Mouse (Mus musculus) heart, embryonic 16.5 days (tissue): ENCODE results near the gene Nfu1. TPM values are rescaled to one million over a fixed set of nuclear protein-coding genes. Genes with fewer than 3 reads are reported as not detected.

ENCODE experiments used
- ATAC-seq: fragments of 200-750 bp; cut with Nextera tagmentation; replicated peaks from 2 replicates; pipeline ENCODE4 v1.8.0; 2017; ENCODE audit warnings: moderate number of reproducible peaks; ENCODE audit not compliant: insufficient read depth, low FRiP score; ENCODE audit errors: extremely low read depth
- H3K27ac ChIP-seq: fragments of 300-500 bp; sonication (generic); 2 replicates; pipeline ENCODE4 v1.5.1; 2014; ENCODE audit warnings: mild to moderate bottlenecking, low read length, control low read depth, moderate library complexity
- H3K27me3 ChIP-seq: fragments of 300-500 bp; sonication (generic); 2 replicates; pipeline ENCODE4 v1.6.1; 2014; ENCODE audit warnings: low read length, mixed read lengths; ENCODE audit not compliant: control insufficient read depth, insufficient read depth
- H3K36me3 ChIP-seq: fragments of 300-500 bp; sonication (generic); 2 replicates; pipeline ENCODE4 v1.6.1; 2014; ENCODE audit not compliant: control insufficient read depth, insufficient read depth
- H3K4me1 ChIP-seq: fragments of 300-500 bp; sonication (generic); 2 replicates; pipeline ENCODE4 v1.6.1; 2014; ENCODE audit warnings: low read length, mixed read lengths; ENCODE audit not compliant: control insufficient read depth, insufficient read depth
- H3K4me2 ChIP-seq: fragments of 300-500 bp; sonication (generic); 2 replicates; pipeline ENCODE4 v1.6.1; 2014; ENCODE audit warnings: low read depth, mild to moderate bottlenecking, control low read depth, low read length
- H3K4me3 ChIP-seq: fragments of 300-500 bp; sonication (generic); 2 replicates; pipeline ENCODE4 v1.5.1; 2014; ENCODE audit warnings: mild to moderate bottlenecking, control low read depth, low read length
- H3K9ac ChIP-seq: fragments of 300-500 bp; sonication (generic); 2 replicates; pipeline ENCODE4 v1.6.1; 2014; ENCODE audit warnings: low read length, control low read depth
- H3K9me3 ChIP-seq: fragments of 300-500 bp; sonication (generic); replicated peaks from 2 replicates; pipeline ENCODE4 v1.6.1; 2016; ENCODE audit warnings: low read length; ENCODE audit not compliant: control insufficient read depth
- WGBS: fragments of 180-500 bp; shearing (Covaris S2); extraction: QIAGEN DNeasy Blood & Tissue Kit; methylation state at CpG from one replicate; pipeline ENCODE4 v1.1.7; 2014; 5-methylcytosine and 5-hydroxymethylcytosine counted together
- polyA plus RNA-seq: library from polyadenylated mRNA; unstranded; fragments of >200 nt; fragmentation: Nextera tagmentation; extraction: Ambion mirVana; gene quantifications from 2 replicates; pipeline ENCODE4 v1.2.1, GENCODE M21; 2015

Nfu1 gene
- polyA plus RNA-seq, 1 experiment from 2014 or later: 98.5 TPM

DNA sequence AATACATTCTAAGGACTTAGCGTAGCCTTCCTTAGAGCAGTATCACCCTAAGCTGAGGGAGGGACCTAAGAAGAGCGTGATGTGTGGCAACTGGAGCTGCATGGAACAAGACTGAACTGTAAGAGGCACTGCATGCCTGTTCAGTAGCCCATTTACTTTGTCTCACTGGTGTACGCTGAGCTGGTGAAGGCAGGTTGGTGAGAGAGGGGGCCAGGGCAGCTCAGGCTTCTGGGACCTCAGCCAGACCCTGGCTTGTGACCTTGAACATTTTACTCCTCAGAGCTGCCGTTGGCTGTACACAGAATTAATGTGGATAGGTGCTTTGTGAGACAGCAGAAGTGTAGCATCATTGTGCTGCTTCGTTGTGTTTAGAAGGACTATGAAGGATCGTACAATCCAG, 19.5 kb upstream of the Nfu1 start:
- no peak overlapping the region for H3K4me3 ChIP-seq
- no peaks in the 10 kb centered on the region for H3K27me3 ChIP-seq
- peak overlapping the region; percentile 84 for H3K27ac ChIP-seq
- H3K4me1 ChIP-seq: peaks cover 41% of the 10 kb centered on the region
- peak overlapping the region; percentile 44; the same call in 1 of the 2 replicates for H3K9ac ChIP-seq
- H3K36me3 ChIP-seq: 0 out of 2 replicates have a peak, but pooled peaks cover 3% of the 10 kb centered on the region
- WGBS: 48% methylated on average over 6 of the region's 6 CpGs
- peak; percentile 86 for ATAC-seq
- no peaks in the 10 kb centered on the region for H3K9me3 ChIP-seq
- H3K4me2 ChIP-seq: 0 out of 2 replicates have a peak overlapping the region, but pooled peaks have one; percentile 7

DNA sequence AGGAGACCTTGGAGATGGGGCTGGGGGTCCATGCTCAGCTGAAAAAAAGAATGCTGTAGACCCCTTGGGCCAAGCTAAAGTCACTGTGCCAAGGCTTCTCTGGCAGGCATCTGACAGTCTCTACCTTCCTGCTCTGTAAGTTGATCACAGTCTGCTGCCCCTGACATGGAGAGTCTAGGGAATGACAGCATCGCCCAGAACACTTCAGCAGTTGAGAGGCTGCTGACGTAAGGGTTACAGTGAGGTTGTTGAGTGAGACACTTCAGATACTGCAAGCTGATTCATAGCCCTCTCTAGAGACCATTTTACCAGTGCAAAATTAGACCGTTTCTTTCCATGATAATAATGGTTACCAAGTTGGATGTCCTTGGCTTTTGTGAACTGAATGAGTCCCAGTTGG, 18.0 kb upstream of the Nfu1 start:
- Histone ChIP-seq H3K4me1 (peaks cover 46% of the 10 kb centered on the region), H3K9ac (no peak overlapping the region), H3K4me3 (no peak overlapping the region), H3K27ac (peak overlapping the region; percentile 92), H3K27me3 (no peaks in the 10 kb centered on the region), H3K9me3 (no peaks in the 10 kb centered on the region), H3K36me3 (0 out of 2 replicates have a peak, but pooled peaks cover 7% of the 10 kb centered on the region), H3K4me2 (0 out of 2 replicates have a peak overlapping the region, but pooled peaks have one; percentile 5)
- ATAC-seq: peak; percentile 91
- 29% methylated on average over 3 of the region's 3 CpGs for WGBS

DNA sequence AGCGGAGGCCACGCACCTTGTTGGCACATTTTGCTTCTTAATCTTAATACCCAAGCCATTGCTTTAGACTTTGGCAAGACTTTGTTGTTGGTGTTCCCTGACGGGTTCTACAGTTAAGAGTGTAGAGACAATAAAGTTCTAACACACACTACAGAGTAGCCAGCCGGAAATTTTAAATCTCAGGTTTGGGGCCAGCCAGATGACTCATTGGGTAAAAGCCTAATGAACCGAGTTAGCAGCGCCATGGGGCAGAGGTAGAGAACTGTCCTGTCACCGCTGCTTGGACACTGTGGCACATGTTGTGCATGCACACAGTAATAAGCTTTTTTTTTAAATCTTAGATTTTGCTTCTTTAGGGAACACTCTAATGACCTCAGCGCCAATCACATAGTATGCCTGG, 16.7 kb upstream of the Nfu1 start:
- Histone ChIP-seq H3K27ac (no peak overlapping the region), H3K9me3 (no peaks in the 10 kb centered on the region), H3K4me1 (peaks cover 56% of the 10 kb centered on the region), H3K4me3 (no peak overlapping the region), H3K27me3 (no peaks in the 10 kb centered on the region), H3K9ac (no peak overlapping the region), H3K36me3 (peaks cover 9% of the 10 kb centered on the region; the same call in 1 of the 2 replicates), H3K4me2 (no peak overlapping the region)
- 91% methylated on average over 8 of the region's 8 CpGs for WGBS
- no peak for ATAC-seq

DNA sequence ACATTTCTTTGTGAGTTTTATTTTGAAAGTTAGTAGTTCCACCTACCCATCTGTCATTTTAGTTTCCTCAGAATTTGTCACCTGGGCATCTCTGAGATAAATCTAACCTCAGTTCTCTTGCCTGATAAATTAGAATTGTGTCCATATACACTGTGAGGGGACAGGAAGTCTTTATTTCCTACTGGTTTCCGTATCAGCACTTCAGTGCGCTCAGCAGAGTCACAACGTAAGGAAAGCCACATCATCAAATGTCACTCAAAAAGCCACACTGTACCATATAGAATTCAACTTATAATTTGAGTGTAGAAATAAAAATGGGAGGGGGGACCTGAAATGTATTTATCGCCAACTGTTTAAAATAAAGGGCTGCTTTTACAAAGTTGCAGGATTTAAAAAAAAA, 14.8 kb upstream of the Nfu1 start:
- Histone ChIP-seq H3K27ac (no peak overlapping the region), H3K4me1 (peaks cover 42% of the 10 kb centered on the region), H3K4me2 (no peak overlapping the region), H3K9ac (no peak overlapping the region), H3K27me3 (no peaks in the 10 kb centered on the region), H3K4me3 (no peak overlapping the region), H3K9me3 (no peaks in the 10 kb centered on the region), H3K36me3 (peaks cover 14% of the 10 kb centered on the region; the same call in 1 of the 2 replicates)
- 76% methylated on average over 4 of the region's 4 CpGs for WGBS
- ATAC-seq: no peak

DNA sequence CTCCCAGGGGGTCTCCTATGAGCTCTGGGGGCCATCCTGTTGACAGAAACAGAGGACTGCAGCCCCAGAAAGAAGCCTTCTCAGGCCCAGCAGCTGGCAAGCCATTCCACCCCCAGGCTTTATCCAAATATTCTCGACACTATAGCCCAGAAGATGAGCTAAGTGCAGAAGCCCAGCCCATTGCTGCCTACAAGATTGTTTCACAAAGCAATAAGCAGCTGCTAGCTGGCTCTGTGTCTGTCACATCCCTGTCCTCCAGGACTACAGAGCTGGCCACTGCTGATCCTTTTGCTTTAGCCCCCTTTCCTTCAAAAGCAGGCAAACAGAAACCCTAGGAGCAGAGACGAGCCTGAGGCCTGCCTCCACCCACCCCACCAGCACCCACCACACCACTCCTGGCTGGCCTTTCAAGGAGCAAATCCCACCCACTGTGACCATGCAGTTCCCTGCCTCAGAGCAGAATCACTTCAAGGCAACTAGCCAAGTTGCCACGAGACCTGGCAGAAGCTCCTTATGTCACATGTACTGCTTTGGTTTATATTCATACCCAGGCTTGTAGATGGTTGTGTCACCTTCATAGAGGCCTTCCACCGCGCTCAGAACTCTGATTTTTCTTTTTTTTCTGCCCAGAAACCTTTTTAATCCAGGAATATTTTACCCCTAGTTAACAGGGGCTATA, 12.3 kb upstream of the Nfu1 start:
- H3K4me3 ChIP-seq: no peak overlapping the region
- H3K9me3 ChIP-seq: no peaks in the 10 kb centered on the region
- 66% methylated on average over 5 of the region's 5 CpGs for WGBS
- no peaks in the 10 kb centered on the region for H3K27me3 ChIP-seq
- H3K27ac ChIP-seq: peak overlapping the region; percentile 51
- ATAC-seq: 0 out of 2 replicates have a peak, but pooled peaks have one; percentile 46
- no peak overlapping the region for H3K9ac ChIP-seq
- H3K36me3 ChIP-seq: peaks cover 14% of the 10 kb centered on the region; the same call in 1 of the 2 replicates
- H3K4me2 ChIP-seq: no peak overlapping the region
- peaks cover 28% of the 10 kb centered on the region for H3K4me1 ChIP-seq

DNA sequence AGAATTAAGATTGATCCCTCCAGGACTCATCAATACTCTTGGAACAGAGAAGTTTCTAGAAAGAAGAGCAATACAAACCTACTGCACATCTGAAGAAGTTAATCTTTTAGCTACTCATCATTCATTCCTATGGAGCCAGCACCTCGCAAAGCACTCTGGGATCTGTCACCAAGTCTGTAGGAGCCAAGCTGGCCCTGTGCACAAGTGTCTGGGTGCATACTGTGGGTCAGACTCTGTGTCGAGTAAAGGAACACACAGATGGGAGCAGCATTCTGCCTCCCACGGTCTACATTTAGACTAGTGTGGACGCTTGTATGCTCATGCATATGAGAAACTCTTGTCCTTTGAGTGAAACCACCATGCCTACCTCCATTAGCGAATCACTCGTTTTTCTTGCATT, 11.7 kb upstream of the Nfu1 start:
- H3K27me3 ChIP-seq: no peaks in the 10 kb centered on the region
- H3K9ac ChIP-seq: no peak overlapping the region
- H3K4me2 ChIP-seq: no peak overlapping the region
- 76% methylated on average over 6 of the region's 6 CpGs for WGBS
- H3K36me3 ChIP-seq: peaks cover 14% of the 10 kb centered on the region; the same call in 1 of the 2 replicates
- no peak overlapping the region for H3K4me3 ChIP-seq
- H3K4me1 ChIP-seq: peaks cover 23% of the 10 kb centered on the region
- ATAC-seq: no peak
- no peaks in the 10 kb centered on the region for H3K9me3 ChIP-seq
- no peak overlapping the region; the same call in 1 of the 2 replicates for H3K27ac ChIP-seq

DNA sequence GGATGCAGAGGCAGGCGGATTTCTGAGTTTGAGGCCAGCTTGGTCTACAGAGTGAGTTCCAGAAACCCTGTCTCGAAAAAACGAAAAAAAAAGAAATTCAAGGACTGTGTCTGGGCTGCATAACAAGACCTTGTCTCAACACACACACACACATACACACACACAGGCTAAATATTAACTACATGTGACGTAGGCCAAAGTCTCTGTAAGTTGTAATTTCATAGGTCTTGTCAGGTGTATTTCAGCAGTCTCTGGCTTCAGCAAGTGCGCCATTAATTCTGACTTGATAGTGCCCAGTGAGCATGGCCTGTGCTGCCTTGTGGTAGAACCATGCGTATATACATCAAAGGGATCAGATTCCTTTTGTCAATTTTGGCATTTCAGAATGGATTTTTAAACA, 7.0 kb upstream of the Nfu1 start:
- Histone ChIP-seq H3K4me2 (no peak overlapping the region), H3K9ac (no peak overlapping the region), H3K9me3 (no peaks in the 10 kb centered on the region), H3K27ac (peak overlapping the region; percentile 76), H3K36me3 (peaks cover 7% of the 10 kb centered on the region; the same call in 1 of the 2 replicates), H3K4me3 (no peak overlapping the region), H3K27me3 (no peaks in the 10 kb centered on the region), H3K4me1 (peaks cover 9% of the 10 kb centered on the region)
- ATAC-seq: no peak
- WGBS: 90% methylated on average over 6 of the region's 6 CpGs

DNA sequence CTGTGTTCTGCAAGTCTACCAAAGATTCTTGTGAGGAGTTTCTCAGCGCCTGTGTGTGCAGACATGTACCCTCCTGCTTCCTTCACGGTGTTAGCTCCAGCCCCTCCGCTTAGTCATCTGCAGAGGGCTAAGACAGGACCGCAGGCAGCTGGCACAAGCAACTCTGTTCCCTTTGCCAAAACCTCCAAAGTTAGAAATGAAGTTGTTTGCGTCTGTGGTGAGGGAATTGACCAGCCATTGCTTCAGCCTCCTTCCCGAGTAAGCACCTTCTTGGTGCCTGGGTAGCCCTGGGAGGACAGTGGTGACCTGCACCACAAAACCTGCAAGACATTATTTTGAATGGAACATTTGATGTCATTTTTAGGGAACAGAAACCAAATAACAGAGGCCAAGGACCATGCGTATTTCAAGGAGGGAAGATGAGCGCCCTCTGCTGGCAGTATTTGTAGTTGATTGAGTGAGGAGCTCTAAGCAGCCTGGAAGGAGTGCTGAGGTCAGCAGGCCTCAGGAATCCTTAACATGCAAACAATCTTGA, 6.4 kb upstream of the Nfu1 start:
- H3K9me3 ChIP-seq: no peaks in the 10 kb centered on the region
- H3K27ac ChIP-seq: peak overlapping the region; percentile 76
- H3K9ac ChIP-seq: peak overlapping the region; percentile 10; the same call in 1 of the 2 replicates
- H3K4me1 ChIP-seq: peaks cover 4% of the 10 kb centered on the region
- peak; percentile 69 for ATAC-seq
- H3K27me3 ChIP-seq: no peaks in the 10 kb centered on the region
- 34% methylated on average over 8 of the region's 8 CpGs for WGBS
- peak overlapping the region; percentile 30; the same call in 1 of the 2 replicates for H3K4me2 ChIP-seq
- peaks cover 3% of the 10 kb centered on the region; the same call in 1 of the 2 replicates for H3K36me3 ChIP-seq
- no peak overlapping the region for H3K4me3 ChIP-seq

DNA sequence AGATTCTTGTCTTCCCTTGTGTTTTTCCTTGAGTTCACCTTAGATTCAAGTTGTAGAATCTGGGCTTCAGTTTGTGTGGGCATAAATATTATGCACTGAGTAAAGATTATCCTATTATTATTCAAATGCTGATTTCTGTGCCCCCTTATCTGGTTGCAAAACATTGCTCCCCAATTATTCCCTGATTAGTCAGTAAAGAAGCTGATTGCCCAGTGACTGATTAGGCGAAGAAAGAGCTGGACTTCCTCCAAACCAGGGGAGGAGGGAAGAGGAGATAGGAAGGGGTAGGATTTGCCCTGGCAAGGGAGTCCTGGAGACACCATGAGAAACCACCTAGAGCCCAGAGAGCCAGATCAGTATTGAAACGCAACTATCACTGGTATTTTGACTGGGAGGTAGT, 4.9 kb upstream of the Nfu1 start:
- no peaks in the 10 kb centered on the region for H3K36me3 ChIP-seq
- WGBS: 72% methylated on average over 2 of the region's 2 CpGs
- peaks cover 4% of the 10 kb centered on the region for H3K4me1 ChIP-seq
- H3K27me3 ChIP-seq: no peaks in the 10 kb centered on the region
- no peak for ATAC-seq
- H3K9ac ChIP-seq: no peak overlapping the region
- no peak overlapping the region for H3K27ac ChIP-seq
- H3K9me3 ChIP-seq: no peaks in the 10 kb centered on the region
- H3K4me2 ChIP-seq: no peak overlapping the region
- H3K4me3 ChIP-seq: no peak overlapping the region
